Mouse (Mus musculus) forebrain, embryonic 12.5 days (tissue): ENCODE measurements at regions not wholly inside any gene's neighbourhood (a gene's known extent, or its start where the extent isn't known, plus 50 kb on each side); places are given as distances from the start of the nearest gene placed in this dataset.

Experiments
- ATAC-seq: fragments of 200-750 bp; cut with Nextera tagmentation; 2 replicates; pipeline ENCODE4 v1.8.0; 2017; ENCODE audit warnings: moderate TSS enrichment; ENCODE audit not compliant: low FRiP score
- H3K27ac ChIP-seq: fragments of 300-500 bp; sonication (generic); 2 replicates; pipeline ENCODE4 v1.5.1; 2016; ENCODE audit warnings: mild to moderate bottlenecking
- H3K27me3 ChIP-seq: fragments of 300-500 bp; sonication (generic); 2 replicates; pipeline ENCODE4 v1.6.1; 2016; ENCODE audit warnings: mild to moderate bottlenecking
- H3K36me3 ChIP-seq: fragments of 300-500 bp; sonication (generic); replicated peaks from 2 replicates; pipeline ENCODE4 v1.6.1; 2016; ENCODE audit warnings: mild to moderate bottlenecking
- H3K4me1 ChIP-seq: fragments of 300-500 bp; sonication (generic); 2 replicates; pipeline ENCODE4 v1.6.1; 2016
- H3K4me2 ChIP-seq: fragments of 300-500 bp; sonication (generic); 2 replicates; pipeline ENCODE4 v1.6.1; 2016; ENCODE audit warnings: mild to moderate bottlenecking, moderate library complexity
- H3K4me3 ChIP-seq: fragments of 300-500 bp; sonication (generic); replicated peaks from 2 replicates; pipeline ENCODE4 v1.5.1; 2016; ENCODE audit warnings: mild to moderate bottlenecking
- H3K9ac ChIP-seq: fragments of 300-500 bp; sonication (generic); 2 replicates; pipeline ENCODE4 v1.6.1; 2016; ENCODE audit warnings: mild to moderate bottlenecking
- H3K9me3 ChIP-seq: fragments of 300-500 bp; sonication (generic); 2 replicates; pipeline ENCODE4 v1.6.1; 2016
- WGBS: fragments of 180-500 bp; shearing (Covaris S2); methylation state at CpG from one replicate; pipeline ENCODE4 v1.1.7; 2016; 5-methylcytosine and 5-hydroxymethylcytosine counted together

DNA sequence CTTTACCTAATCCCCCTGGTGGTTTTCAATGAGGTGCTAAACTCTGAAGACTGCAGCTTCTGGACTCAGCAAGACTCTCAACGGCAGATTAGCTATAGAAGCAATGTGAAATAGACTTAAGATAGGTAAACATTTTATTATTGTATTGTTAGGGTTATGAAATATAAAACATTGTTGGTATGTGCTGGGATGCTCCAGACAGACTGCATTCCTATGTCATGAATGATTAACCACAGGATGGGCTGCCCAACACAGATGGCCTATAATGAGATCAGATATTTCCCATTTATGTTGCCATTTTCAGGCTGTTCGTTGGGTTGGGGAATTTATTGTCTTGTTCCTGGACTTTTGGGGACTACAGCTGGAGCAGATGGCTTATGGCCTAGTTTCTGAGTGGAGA is 1711.3 kb upstream of the Cdh20 start:
- H3K9me3 ChIP-seq = no peaks in the 10 kb centered on the region
- H3K4me3 ChIP-seq = no peak overlapping the region
- H3K27ac ChIP-seq = no peak overlapping the region
- no peaks in the 10 kb centered on the region for H3K27me3 ChIP-seq
- no peak overlapping the region for H3K9ac ChIP-seq
- H3K4me1 ChIP-seq = no peaks in the 10 kb centered on the region
- no peak overlapping the region for H3K4me2 ChIP-seq
- no peak for ATAC-seq
- 46% methylated on average over 2 of the region's 2 CpGs for WGBS
- no peaks in the 10 kb centered on the region for H3K36me3 ChIP-seq

DNA sequence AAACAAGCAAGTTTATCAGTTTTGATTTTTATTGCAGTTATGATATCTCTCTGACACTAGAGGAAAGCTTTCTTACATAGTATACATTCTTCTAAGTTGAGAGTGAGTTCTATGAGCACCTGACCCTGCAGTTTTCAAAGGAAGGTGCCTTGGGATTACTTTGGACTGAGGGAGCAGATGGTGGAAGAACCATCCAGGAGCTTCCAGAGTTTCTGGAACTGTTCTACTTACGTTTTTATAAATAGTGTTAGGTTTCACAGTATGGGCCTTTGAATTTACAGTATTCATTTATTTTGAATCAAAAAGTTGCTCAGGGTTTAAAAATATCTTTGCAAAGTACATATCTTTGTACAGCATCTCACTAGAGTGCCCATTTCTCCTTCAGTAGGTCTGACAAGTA is 1697.3 kb upstream of the Cdh20 start:
- Histone ChIP-seq H3K4me3 (no peak overlapping the region), H3K36me3 (no peaks in the 10 kb centered on the region), H3K4me2 (no peak overlapping the region), H3K27ac (no peak overlapping the region), H3K9ac (no peak overlapping the region), H3K9me3 (no peaks in the 10 kb centered on the region), H3K4me1 (no peaks in the 10 kb centered on the region), H3K27me3 (no peaks in the 10 kb centered on the region)
- WGBS = 76% methylated on average over 1 of the region's 1 CpGs
- ATAC-seq = no peak

DNA sequence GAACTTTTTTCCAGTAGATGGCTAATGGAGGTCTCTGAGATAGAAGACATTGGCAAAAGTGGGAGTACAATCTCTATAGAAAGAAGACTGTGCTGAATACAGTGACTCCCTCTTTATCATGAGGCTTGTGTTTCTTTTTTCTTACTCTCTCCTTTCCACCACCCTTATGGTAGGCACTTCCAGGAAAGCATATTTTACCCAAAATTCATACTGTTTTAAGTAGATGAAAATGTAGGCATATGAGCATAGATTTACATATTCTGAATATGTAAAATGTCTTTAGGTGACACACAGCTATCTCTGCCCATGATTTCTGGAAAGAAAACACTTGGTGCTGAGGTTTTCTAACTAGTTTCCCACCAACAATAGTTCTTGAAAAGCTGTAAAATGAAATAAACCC is 1691.7 kb upstream of the Cdh20 start:
- Histone ChIP-seq H3K27me3 (no peaks in the 10 kb centered on the region), H3K9me3 (no peaks in the 10 kb centered on the region), H3K4me3 (no peak overlapping the region), H3K4me1 (no peaks in the 10 kb centered on the region), H3K27ac (no peak overlapping the region), H3K4me2 (no peak overlapping the region), H3K36me3 (no peaks in the 10 kb centered on the region), H3K9ac (no peak overlapping the region)
- ATAC-seq = no peak

DNA sequence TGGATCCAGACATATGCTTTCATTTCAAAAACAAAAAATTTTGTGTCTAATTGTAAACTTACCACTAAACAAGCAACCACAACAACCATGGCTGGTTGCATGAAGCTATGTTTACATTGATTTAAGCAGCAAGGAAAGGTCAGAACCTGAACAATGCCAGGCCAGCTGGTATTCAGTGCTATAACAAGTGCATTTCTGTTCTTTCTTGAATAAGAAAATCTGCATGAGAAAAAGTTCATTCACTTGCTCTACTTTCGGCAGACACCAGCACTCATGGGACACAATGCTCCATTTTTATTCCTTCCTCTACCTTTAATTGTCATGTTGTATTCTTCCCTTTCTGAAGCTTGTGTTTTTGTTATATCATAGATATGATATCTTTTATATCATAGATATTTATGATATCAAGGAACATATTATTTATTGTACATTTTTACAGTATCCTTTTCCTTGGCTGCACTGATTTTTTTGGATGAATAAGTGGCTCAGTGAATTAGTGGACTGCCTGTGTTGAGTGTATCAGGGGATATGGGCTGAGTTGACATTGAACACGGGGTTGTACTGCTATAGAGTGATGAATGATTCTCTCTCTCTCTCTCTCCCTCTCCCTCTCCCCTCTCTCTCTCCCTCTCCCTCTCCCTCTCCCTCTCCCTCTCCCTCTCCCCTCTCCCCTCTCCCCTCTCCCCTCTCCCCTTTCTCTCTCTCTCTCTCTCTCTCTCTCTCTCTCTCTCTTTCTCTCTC is 1674.3 kb upstream of the Cdh20 start:
- Histone ChIP-seq H3K4me1 (no peaks in the 10 kb centered on the region), H3K9me3 (no peaks in the 10 kb centered on the region), H3K4me2 (no peak overlapping the region), H3K36me3 (no peaks in the 10 kb centered on the region), H3K9ac (no peak overlapping the region), H3K27ac (no peak overlapping the region), H3K27me3 (no peaks in the 10 kb centered on the region), H3K4me3 (no peak overlapping the region)
- peak; percentile 57; the same call in 1 of the 2 replicates for ATAC-seq
- 33% methylated on average over 2 of the region's 2 CpGs for WGBS
